Mouse (Mus musculus) forebrain, embryonic 12.5 days (tissue): ENCODE measurements at regions not wholly inside any gene's neighbourhood (a gene's known extent, or its start where the extent isn't known, plus 50 kb on each side); places are given as distances from the start of the nearest gene placed in this dataset.

Experiments
- ATAC-seq: fragments of 200-750 bp; cut with Nextera tagmentation; 2 replicates; pipeline ENCODE4 v1.8.0; 2017; ENCODE audit warnings: moderate TSS enrichment; ENCODE audit not compliant: low FRiP score
- H3K27ac ChIP-seq: fragments of 300-500 bp; sonication (generic); 2 replicates; pipeline ENCODE4 v1.5.1; 2016; ENCODE audit warnings: mild to moderate bottlenecking
- H3K27me3 ChIP-seq: fragments of 300-500 bp; sonication (generic); 2 replicates; pipeline ENCODE4 v1.6.1; 2016; ENCODE audit warnings: mild to moderate bottlenecking
- H3K36me3 ChIP-seq: fragments of 300-500 bp; sonication (generic); replicated peaks from 2 replicates; pipeline ENCODE4 v1.6.1; 2016; ENCODE audit warnings: mild to moderate bottlenecking
- H3K4me1 ChIP-seq: fragments of 300-500 bp; sonication (generic); 2 replicates; pipeline ENCODE4 v1.6.1; 2016
- H3K4me2 ChIP-seq: fragments of 300-500 bp; sonication (generic); 2 replicates; pipeline ENCODE4 v1.6.1; 2016; ENCODE audit warnings: mild to moderate bottlenecking, moderate library complexity
- H3K4me3 ChIP-seq: fragments of 300-500 bp; sonication (generic); replicated peaks from 2 replicates; pipeline ENCODE4 v1.5.1; 2016; ENCODE audit warnings: mild to moderate bottlenecking
- H3K9ac ChIP-seq: fragments of 300-500 bp; sonication (generic); 2 replicates; pipeline ENCODE4 v1.6.1; 2016; ENCODE audit warnings: mild to moderate bottlenecking
- H3K9me3 ChIP-seq: fragments of 300-500 bp; sonication (generic); 2 replicates; pipeline ENCODE4 v1.6.1; 2016
- WGBS: fragments of 180-500 bp; shearing (Covaris S2); methylation state at CpG from one replicate; pipeline ENCODE4 v1.1.7; 2016; 5-methylcytosine and 5-hydroxymethylcytosine counted together

- Histone ChIP-seq H3K4me3 (no peak overlapping the region), H3K9me3 (no peaks in the 10 kb centered on the region), H3K4me2 (no peak overlapping the region), H3K36me3 (no peaks in the 10 kb centered on the region), H3K4me1 (peaks cover 13% of the 10 kb centered on the region), H3K9ac (no peak overlapping the region), H3K27ac (no peak overlapping the region), H3K27me3 (peaks cover 11% of the 10 kb centered on the region)
- 58% methylated on average over 4 of the region's 4 CpGs for WGBS
- ATAC-seq, result no peak
Observed at GRCm38 (mm10) chr9:85499006-85499405, 171.9 kb upstream of the Tent5a start.

- Histone ChIP-seq H3K9ac (no peak overlapping the region), H3K4me2 (no peak overlapping the region), H3K27me3 (peaks cover 14% of the 10 kb centered on the region), H3K36me3 (no peaks in the 10 kb centered on the region), H3K27ac (peak overlapping the region; percentile 19; the same call in 1 of the 2 replicates), H3K9me3 (no peaks in the 10 kb centered on the region), H3K4me3 (no peak overlapping the region), H3K4me1 (peaks cover 13% of the 10 kb centered on the region)
- ATAC-seq, result peak; percentile 87
- WGBS, result 60% methylated on average over 1 of the region's 1 CpGs
Observed at GRCm38 (mm10) chr9:85497348-85497747, 170.2 kb upstream of the Tent5a start.

- no peak overlapping the region for H3K4me2 ChIP-seq
Observed at GRCm38 (mm10) chr9:85496506-85497239, 169.5 kb upstream of the Tent5a start.

GRCm38 (mm10) chr9:85495056-85495455, 167.9 kb upstream of the Tent5a start:
- H3K27ac ChIP-seq, result no peak overlapping the region
- no peak overlapping the region for H3K9ac ChIP-seq
- H3K9me3 ChIP-seq, result no peaks in the 10 kb centered on the region
- peaks cover 24% of the 10 kb centered on the region for H3K27me3 ChIP-seq
- 87% methylated on average over 4 of the region's 4 CpGs for whole genome bisulfite sequencing
- no peak for ATAC-seq
- H3K4me2 ChIP-seq, result no peak overlapping the region
- no peaks in the 10 kb centered on the region for H3K36me3 ChIP-seq
- peaks cover 13% of the 10 kb centered on the region for H3K4me1 ChIP-seq
- no peak overlapping the region for H3K4me3 ChIP-seq

More at GRCm38 (mm10) chr9:85496506-85497239, 169.5 kb upstream of the Tent5a start:
- Histone ChIP-seq H3K27me3 (peaks cover 16% of the 10 kb centered on the region), H3K27ac (peak overlapping the region; percentile 1; the same call in 1 of the 2 replicates), H3K9me3 (no peaks in the 10 kb centered on the region), H3K9ac (no peak overlapping the region), H3K36me3 (no peaks in the 10 kb centered on the region), H3K4me3 (no peak overlapping the region), H3K4me1 (peaks cover 13% of the 10 kb centered on the region)
- peak; percentile 86 for ATAC-seq
- 5% methylated on average over 8 of the region's 8 CpGs for WGBS

- no peak overlapping the region for H3K4me3 ChIP-seq
- peaks cover 13% of the 10 kb centered on the region for H3K4me1 ChIP-seq
- no peak overlapping the region for H3K4me2 ChIP-seq
- no peak for ATAC-seq
- 92% methylated on average over 4 of the region's 4 CpGs for WGBS
- H3K27ac ChIP-seq, result no peak overlapping the region
- H3K27me3 ChIP-seq, result peaks cover 28% of the 10 kb centered on the region
- no peak overlapping the region for H3K9ac ChIP-seq
- no peaks in the 10 kb centered on the region for H3K9me3 ChIP-seq
- H3K36me3 ChIP-seq, result no peaks in the 10 kb centered on the region
Observed at GRCm38 (mm10) chr9:85493760-85494159, 166.6 kb upstream of the Tent5a start.

GRCm38 (mm10) chr9:85490367-85490766, 163.2 kb upstream of the Tent5a start:
- H3K4me2 ChIP-seq, result no peak overlapping the region
- H3K27ac ChIP-seq, result no peak overlapping the region
- peaks cover 6% of the 10 kb centered on the region for H3K4me1 ChIP-seq
- whole genome bisulfite sequencing, result 87% methylated on average over 3 of the region's 3 CpGs
- peaks cover 34% of the 10 kb centered on the region for H3K27me3 ChIP-seq
- H3K36me3 ChIP-seq, result no peaks in the 10 kb centered on the region
- H3K4me3 ChIP-seq, result no peak overlapping the region
- no peaks in the 10 kb centered on the region for H3K9me3 ChIP-seq
- ATAC-seq, result no peak
- no peak overlapping the region for H3K9ac ChIP-seq

GRCm38 (mm10) chr9:85487915-85488314, 160.8 kb upstream of the Tent5a start:
- Histone ChIP-seq H3K9me3 (no peaks in the 10 kb centered on the region), H3K27ac (no peak overlapping the region), H3K36me3 (no peaks in the 10 kb centered on the region), H3K9ac (no peak overlapping the region), H3K4me3 (no peak overlapping the region), H3K4me2 (no peak overlapping the region), H3K4me1 (peaks cover 6% of the 10 kb centered on the region), H3K27me3 (peaks cover 38% of the 10 kb centered on the region)
- peak; percentile 66 for ATAC-seq
- 22% methylated on average over 2 of the region's 2 CpGs for WGBS

- peak; percentile 81; the same call in 1 of the 2 replicates for ATAC-seq
- no peak overlapping the region for H3K4me3 ChIP-seq
- peaks cover 6% of the 10 kb centered on the region for H3K4me1 ChIP-seq
- no peak overlapping the region for H3K9ac ChIP-seq
- H3K27me3 ChIP-seq, result peaks cover 38% of the 10 kb centered on the region
- 7% methylated on average over 3 of the region's 3 CpGs for WGBS
- no peak overlapping the region for H3K27ac ChIP-seq
- no peaks in the 10 kb centered on the region for H3K36me3 ChIP-seq
- no peaks in the 10 kb centered on the region for H3K9me3 ChIP-seq
- no peak overlapping the region for H3K4me2 ChIP-seq
Observed at GRCm38 (mm10) chr9:85487052-85487668, 160.0 kb upstream of the Tent5a start.

- Histone ChIP-seq H3K27me3 (peaks cover 34% of the 10 kb centered on the region), H3K4me2 (no peak overlapping the region), H3K4me1 (peaks cover 6% of the 10 kb centered on the region), H3K9me3 (no peaks in the 10 kb centered on the region), H3K4me3 (no peak overlapping the region), H3K36me3 (no peaks in the 10 kb centered on the region), H3K27ac (no peak overlapping the region), H3K9ac (no peak overlapping the region)
- no peak for ATAC-seq
- WGBS, result 53% methylated on average over 1 of the region's 1 CpGs
Observed at GRCm38 (mm10) chr9:85485749-85486148, 158.6 kb upstream of the Tent5a start.

- Histone ChIP-seq H3K27ac (no peak overlapping the region), H3K36me3 (no peaks in the 10 kb centered on the region), H3K4me2 (no peak overlapping the region), H3K27me3 (peaks cover 25% of the 10 kb centered on the region), H3K9me3 (no peaks in the 10 kb centered on the region), H3K4me3 (no peak overlapping the region), H3K9ac (no peak overlapping the region), H3K4me1 (peaks cover 6% of the 10 kb centered on the region)
- ATAC-seq, result no peak
- 93% methylated on average over 4 of the region's 4 CpGs for WGBS
Observed at GRCm38 (mm10) chr9:85483248-85483647, 156.1 kb upstream of the Tent5a start.

GRCm38 (mm10) chr9:85480566-85480965, 153.4 kb upstream of the Tent5a start:
- H3K4me3 ChIP-seq, result no peak overlapping the region
- no peaks in the 10 kb centered on the region for H3K9me3 ChIP-seq
- no peak overlapping the region for H3K9ac ChIP-seq
- H3K27ac ChIP-seq, result no peak overlapping the region
- H3K4me1 ChIP-seq, result no peaks in the 10 kb centered on the region
- WGBS, result 72% methylated on average over 2 of the region's 2 CpGs
- no peak for ATAC-seq
- H3K4me2 ChIP-seq, result no peak overlapping the region
- H3K27me3 ChIP-seq, result peaks cover 18% of the 10 kb centered on the region
- no peaks in the 10 kb centered on the region for H3K36me3 ChIP-seq

GRCm38 (mm10) chr9:85475214-85475613, 148.1 kb upstream of the Tent5a start:
- no peak overlapping the region for H3K4me3 ChIP-seq
- WGBS, result 67% methylated on average over 3 of the region's 3 CpGs
- no peak for ATAC-seq
- no peaks in the 10 kb centered on the region for H3K9me3 ChIP-seq
- H3K27ac ChIP-seq, result no peak overlapping the region
- no peaks in the 10 kb centered on the region for H3K4me1 ChIP-seq
- no peak overlapping the region for H3K4me2 ChIP-seq
- H3K9ac ChIP-seq, result no peak overlapping the region
- no peaks in the 10 kb centered on the region for H3K27me3 ChIP-seq
- H3K36me3 ChIP-seq, result no peaks in the 10 kb centered on the region
